Mouse (Mus musculus): ENCODE measurements around the gene Psmc4. TPM values are rescaled to one million over a fixed set of nuclear protein-coding genes. Genes with fewer than 3 reads are reported as not detected.

Gene Psmc4
- polyA plus RNA-seq, 1 experiment from 2014 or later: 380 TPM

Other genes with a start within 250 kb of the Psmc4 start
- gene Zfp626, start 242.9 kb downstream of the Psmc4 start, polyA plus RNA-seq (2014; fragmentation: Nextera tagmentation; extraction: Ambion mirVana): 2.3 and 2.5 TPM in 2 replicates
- 12.0 and 13.4 TPM in 2 replicates for gene Zfp59, start 211.5 kb downstream of the Psmc4 start, polyA plus RNA-seq (2014; fragmentation: Nextera tagmentation; extraction: Ambion mirVana)
- 1.1 and 1.8 TPM in 2 replicates for gene Zfp607a, start 192.6 kb downstream of the Psmc4 start, polyA plus RNA-seq (2014; fragmentation: Nextera tagmentation; extraction: Ambion mirVana)
- 11.7 and 15.1 TPM in 2 replicates for gene Zfp974, start 120.6 kb downstream of the Psmc4 start, polyA plus RNA-seq (2014; fragmentation: Nextera tagmentation; extraction: Ambion mirVana)
- gene Zfp780b, start 70.9 kb downstream of the Psmc4 start, polyA plus RNA-seq (2014; fragmentation: Nextera tagmentation; extraction: Ambion mirVana): 17.8 and 17.9 TPM in 2 replicates
- 7.7 and 9.5 TPM in 2 replicates for gene Zfp850, start 36.0 kb downstream of the Psmc4 start, polyA plus RNA-seq (2014; fragmentation: Nextera tagmentation; extraction: Ambion mirVana)
- gene Fcgbp, start 21.1 kb upstream of the Psmc4 start, polyA plus RNA-seq (2014; fragmentation: Nextera tagmentation; extraction: Ambion mirVana): 0.20 and 0.28 TPM in 2 replicates
- gene 9530053A07Rik, start 79.4 kb upstream of the Psmc4 start, polyA plus RNA-seq (2014; fragmentation: Nextera tagmentation; extraction: Ambion mirVana): 0.03 and 0.09 TPM in 2 replicates
- gene Fbl, start 119.6 kb upstream of the Psmc4 start, polyA plus RNA-seq (2014; fragmentation: Nextera tagmentation; extraction: Ambion mirVana): 36.0 and 38.3 TPM in 2 replicates
- gene Dyrk1b, start 129.4 kb upstream of the Psmc4 start, polyA plus RNA-seq (2014; fragmentation: Nextera tagmentation; extraction: Ambion mirVana): 9.9 and 13.7 TPM in 2 replicates
- 6.0 and 8.6 TPM in 2 replicates for gene Eid2, start 217.8 kb upstream of the Psmc4 start, polyA plus RNA-seq (2014; fragmentation: Nextera tagmentation; extraction: Ambion mirVana)
- gene Eid2b, start 227.6 kb upstream of the Psmc4 start, polyA plus RNA-seq (2014; fragmentation: Nextera tagmentation; extraction: Ambion mirVana): 33.3 and 35.1 TPM in 2 replicates
- 0.22 and 0.23 TPM in 2 replicates for gene Selenov, start 241.1 kb upstream of the Psmc4 start, polyA plus RNA-seq (2014; fragmentation: Nextera tagmentation; extraction: Ambion mirVana)